Mouse (Mus musculus): ENCODE results near the gene Npy4r.
A peak's percentile ranks its signal among the peaks of the same experiment; 100 is the strongest.

The Npy4r gene

GRCm38 (mm10) chr14:34152342-34152741, at the start of gene Npy4r:
Gene Npy4r (minus strand): TSS chr14:34152489.
- DNase-seq (ENCODE audit: low spot score in 2 of 2), result no peak

GRCm38 (mm10) chr14:34201231-34202035, 49.1 kb upstream of the Npy4r start, which contains the start of gene Gprin2:
Gene Gprin2 (minus strand): TSS chr14:34201653.
- DNase-seq (ENCODE audit: low spot score in 2 of 2), result peak in 1 of 2 experiments; percentile 21

- no peak for DNase-seq (ENCODE audit: low spot score in 2 of 2)
Measured at GRCm38 (mm10) chr14:34200738-34201230, 48.5 kb upstream of the Npy4r start.

GRCm38 (mm10) chr14:34196706-34197105, 44.4 kb upstream of the Npy4r start:
- DNase-seq (ENCODE audit: low spot score in 2 of 2), result no peak

GRCm38 (mm10) chr14:34195466-34195865, 43.2 kb upstream of the Npy4r start:
- DNase-seq (ENCODE audit: low spot score in 2 of 2), result no peak

- DNase-seq (ENCODE audit: low spot score in 2 of 2), result no peak
Measured at GRCm38 (mm10) chr14:34193879-34194278, 41.6 kb upstream of the Npy4r start.

GRCm38 (mm10) chr14:34190361-34190760, 38.1 kb upstream of the Npy4r start:
- peak in 1 of 2 experiments; percentile 24 for DNase-seq (ENCODE audit: low spot score in 2 of 2)

- DNase-seq (ENCODE audit: low spot score in 2 of 2), result peak in 1 of 2 experiments; percentile 41
Measured at GRCm38 (mm10) chr14:34188629-34189028, 36.3 kb upstream of the Npy4r start.

- no peak for DNase-seq (ENCODE audit: low spot score in 2 of 2)
Measured at GRCm38 (mm10) chr14:34183101-34183500, 30.8 kb upstream of the Npy4r start.

- no peak for DNase-seq (ENCODE audit: low spot score in 2 of 2)
Measured at GRCm38 (mm10) chr14:34179351-34179750, 27.1 kb upstream of the Npy4r start.

- no peak for DNase-seq (ENCODE audit: low spot score in 2 of 2)
Measured at GRCm38 (mm10) chr14:34171107-34171506, 18.8 kb upstream of the Npy4r start.

- no peak for DNase-seq (ENCODE audit: low spot score in 2 of 2)
Measured at GRCm38 (mm10) chr14:34155752-34156151, 3.5 kb upstream of the Npy4r start.

- peak in 1 of 2 experiments; percentile 49 for DNase-seq (ENCODE audit: low spot score in 2 of 2)
Measured at GRCm38 (mm10) chr14:34154601-34155337, 2.5 kb upstream of the Npy4r start.

- DNase-seq (ENCODE audit: low spot score in 2 of 2), result no peak
Measured at GRCm38 (mm10) chr14:34142915-34143314, 9.4 kb downstream of the Npy4r start.

- no peak for DNase-seq (ENCODE audit: low spot score in 2 of 2)
Measured at GRCm38 (mm10) chr14:34142316-34142715, 10.0 kb downstream of the Npy4r start.

GRCm38 (mm10) chr14:34139671-34140664, 12.3 kb downstream of the Npy4r start:
- no peak for DNase-seq (ENCODE audit: low spot score in 2 of 2)

- DNase-seq (ENCODE audit: low spot score in 2 of 2), result no peak
Measured at GRCm38 (mm10) chr14:34135391-34135790, 16.9 kb downstream of the Npy4r start.

GRCm38 (mm10) chr14:34131216-34131615, 21.1 kb downstream of the Npy4r start:
- DNase-seq (ENCODE audit: low spot score in 2 of 2), result no peak

- DNase-seq (ENCODE audit: low spot score in 2 of 2), result no peak
Measured at GRCm38 (mm10) chr14:34121691-34122090, 30.6 kb downstream of the Npy4r start.

- no peak for DNase-seq (ENCODE audit: low spot score in 2 of 2)
Measured at GRCm38 (mm10) chr14:34120923-34121351, 31.4 kb downstream of the Npy4r start.

Measured in spleen, postnatal 10 days (tissue).